Mouse (Mus musculus) E14TG2a.4 (cell line): ENCODE results near the gene Mtss1l.

Experiments
- CTCF ChIP-seq: conservative IDR thresholded peaks from 2 replicates; pipeline ENCODE4 v1.5.1; 2014; ENCODE audit warnings: low read length
- NANOG ChIP-seq: IDR thresholded peaks from 2 replicates; pipeline ENCODE4 v1.6.1; 2014; ENCODE audit warnings: borderline replicate concordance, low read length, mixed read lengths
- POU5F1 ChIP-seq: IDR thresholded peaks from 2 replicates; pipeline ENCODE4 v1.6.1; 2014; ENCODE audit warnings: low read length, borderline replicate concordance

DNA sequence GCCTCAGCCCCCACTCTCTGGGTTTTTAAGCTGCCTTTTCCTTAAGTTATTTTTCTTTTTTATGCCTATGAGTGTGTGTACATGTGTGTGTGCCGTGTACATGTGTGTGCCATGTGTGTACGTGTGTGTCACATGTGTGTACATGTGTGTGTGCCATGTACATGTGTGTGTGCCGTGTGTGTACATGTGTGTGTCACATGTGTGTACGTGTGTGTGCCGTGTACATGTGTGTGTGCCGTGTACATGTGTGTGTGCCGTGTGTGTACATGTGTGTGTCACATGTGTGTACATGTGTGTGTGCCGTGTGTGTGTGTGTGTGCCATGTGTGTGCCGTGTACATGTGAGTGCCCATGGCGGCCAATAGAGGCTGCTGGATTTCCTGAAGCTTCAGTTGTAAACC is 23.9 kb downstream of the Mtss1l start:
- TF ChIP-seq CTCF: no peak
- no peak for TF ChIP-seq POU5F1
- TF ChIP-seq NANOG: no peak
